9 mouse cellular contexts compared by ENCODE assay signal in genomic region chr12:52186963-52187590, GRCm38 (mm10).
DNase-seq lines count a peak whose midpoint lies in the region; ATAC-seq and TF ChIP-seq lines count a peak whose summit lies in the region.
"Had no signal": no experiment of that assay in that cellular context is flagged by ENCODE, and none has a peak within 500 bp of the region (broad histone marks: within the 10 kb centered on the region; RNA-seq: fewer than 3 reads in every experiment).

No protein-coding gene starts in this region.

- no peak for DNase-seq in lung, postnatal 4 days
- DNase-seq in embryonic facial prominence, embryonic 11.5 days (ENCODE audit: low spot score): peak; percentile 77
- peak; percentile 75 for DNase-seq in hindbrain, postnatal 0 days (ENCODE audit: low spot score)
- DNase-seq in midbrain, postnatal 0 days (ENCODE audit: low spot score): peak; percentile 78
- DNase-seq in thymus, adult 18-20 months: no peak
- no peak for DNase-seq in lung, adult 18-20 months
- DNase-seq: kidney, adult 9 months had no signal

- H3K4me2 ChIP-seq in lung, embryonic 16.5 days (ENCODE audit: low read depth, low read length): no peak overlapping the region
- H3K4me2 ChIP-seq in embryonic facial prominence, embryonic 11.5 days (ENCODE audit: low read depth, low read length): no peak overlapping the region
- no peak overlapping the region for H3K4me2 ChIP-seq in hindbrain, postnatal 0 days (ENCODE audit: low read depth, low read length)
- no peak overlapping the region for H3K4me2 ChIP-seq in midbrain, postnatal 0 days (ENCODE audit: low read depth, low read length, poor library complexity, severe bottlenecking)

- no peak for TF ChIP-seq CTCF in hindbrain, postnatal 0 days (IDR thresholded peaks at IDR 0.05; ENCODE audit: low read depth)
- no peak for TF ChIP-seq CTCF in midbrain, postnatal 0 days (IDR thresholded peaks at IDR 0.05)

- 44% methylated on average over 5 of the region's 5 CpGs for WGBS in lung, embryonic 16.5 days
- 43% methylated on average over 5 of the region's 5 CpGs for whole genome bisulfite sequencing in embryonic facial prominence, embryonic 11.5 days
- WGBS in hindbrain, postnatal 0 days: 19% methylated on average over 5 of the region's 5 CpGs
- WGBS in midbrain, postnatal 0 days: 11% methylated on average over 5 of the region's 5 CpGs

- H3K4me3 ChIP-seq in lung, embryonic 16.5 days (ENCODE audit: low read length): no peak overlapping the region
- H3K4me3 ChIP-seq in embryonic facial prominence, embryonic 11.5 days (ENCODE audit: low read depth, low read length): no peak overlapping the region
- no peak overlapping the region for H3K4me3 ChIP-seq in hindbrain, postnatal 0 days (ENCODE audit: low read length)
- no peak overlapping the region for H3K4me3 ChIP-seq in midbrain, postnatal 0 days (ENCODE audit: low read depth, low read length)

- no peaks in the 10 kb centered on the region for H3K27me3 ChIP-seq in lung, embryonic 16.5 days (ENCODE audit: control insufficient read depth, insufficient read depth, low read depth, low read length)
- H3K27me3 ChIP-seq in embryonic facial prominence, embryonic 11.5 days (ENCODE audit: control insufficient read depth, insufficient read depth, low read length): no peaks in the 10 kb centered on the region
- H3K27me3 ChIP-seq in hindbrain, postnatal 0 days (ENCODE audit: insufficient read depth, low read length): no peaks in the 10 kb centered on the region
- no peaks in the 10 kb centered on the region for H3K27me3 ChIP-seq in midbrain, postnatal 0 days (ENCODE audit: insufficient read depth, low read length)

- peaks cover 5% of the 10 kb centered on the region for H3K4me1 ChIP-seq in lung, embryonic 16.5 days (replicated peaks; ENCODE audit: control insufficient read depth, insufficient read depth, low read length)
- no peaks in the 10 kb centered on the region for H3K4me1 ChIP-seq in embryonic facial prominence, embryonic 11.5 days (ENCODE audit: control insufficient read depth, insufficient read depth, low read length)
- no peaks in the 10 kb centered on the region for H3K4me1 ChIP-seq in hindbrain, postnatal 0 days (ENCODE audit: insufficient read depth, low read length)
- H3K4me1 ChIP-seq in midbrain, postnatal 0 days (ENCODE audit: insufficient read depth, low read length): peaks cover 6% of the 10 kb centered on the region; the same call in 1 of the 2 replicates

- no peaks in the 10 kb centered on the region for H3K36me3 ChIP-seq in lung, embryonic 16.5 days (ENCODE audit: control insufficient read depth, insufficient read depth, low read length)
- H3K36me3 ChIP-seq in embryonic facial prominence, embryonic 11.5 days (replicated peaks; ENCODE audit: control insufficient read depth, insufficient read depth, low read depth, low read length): no peaks in the 10 kb centered on the region
- H3K36me3 ChIP-seq in hindbrain, postnatal 0 days (ENCODE audit: insufficient read depth, low read length): no peaks in the 10 kb centered on the region
- no peaks in the 10 kb centered on the region for H3K36me3 ChIP-seq in midbrain, postnatal 0 days (ENCODE audit: insufficient read depth, low read length)

- no peaks in the 10 kb centered on the region for H3K9me3 ChIP-seq in lung, embryonic 16.5 days (ENCODE audit: control insufficient read depth, low read length)
- H3K9me3 ChIP-seq in embryonic facial prominence, embryonic 11.5 days (replicated peaks; ENCODE audit: control insufficient read depth, low read length): no peaks in the 10 kb centered on the region
- no peaks in the 10 kb centered on the region for H3K9me3 ChIP-seq in hindbrain, postnatal 0 days (ENCODE audit: low read length)
- no peaks in the 10 kb centered on the region for H3K9me3 ChIP-seq in midbrain, postnatal 0 days (ENCODE audit: low read length)

- H3K27ac ChIP-seq in lung, embryonic 16.5 days (ENCODE audit: low read length): no peak overlapping the region
- no peak overlapping the region for H3K27ac ChIP-seq in embryonic facial prominence, embryonic 11.5 days (replicated peaks; ENCODE audit: low read depth, low read length)
- no peak overlapping the region for H3K27ac ChIP-seq in hindbrain, postnatal 0 days
- peak overlapping the region; percentile 43; the same call in 1 of the 2 replicates for H3K27ac ChIP-seq in midbrain, postnatal 0 days (ENCODE audit: low read depth, low read length)
- H3K27ac ChIP-seq: liver, embryonic 14.5 days had no signal

- H3K9ac ChIP-seq in lung, embryonic 16.5 days (ENCODE audit: low read length): no peak overlapping the region
- no peak overlapping the region for H3K9ac ChIP-seq in embryonic facial prominence, embryonic 11.5 days (replicated peaks; ENCODE audit: low read length)
- no peak overlapping the region for H3K9ac ChIP-seq in hindbrain, postnatal 0 days (replicated peaks; ENCODE audit: low read length)
- no peak overlapping the region for H3K9ac ChIP-seq in midbrain, postnatal 0 days (replicated peaks; ENCODE audit: low read length, poor library complexity, severe bottlenecking)
- H3K9ac ChIP-seq: liver, embryonic 14.5 days had no signal

- peak; percentile 59; the same call in 1 of the 2 replicates for ATAC-seq in lung, embryonic 16.5 days (ENCODE audit: low read depth)
- ATAC-seq in embryonic facial prominence, embryonic 11.5 days (replicated peaks; ENCODE audit: insufficient number of reproducible peaks, low FRiP score, low TSS enrichment, low read depth): no peak
- peak; percentile 53; the same call in 1 of the 2 replicates for ATAC-seq in hindbrain, postnatal 0 days
- ATAC-seq in midbrain, postnatal 0 days (ENCODE audit: low FRiP score): no peak

Comparison
In these comparisons a context has a peak if more than half of its experiments do, and no peak if none do; other contexts are left out.
1. ATAC-seq: peak in lung, embryonic 16.5 days (single experiment) and hindbrain, postnatal 0 days (single experiment); none in embryonic facial prominence, embryonic 11.5 days (single experiment) and midbrain, postnatal 0 days (single experiment).
2. DNase-seq: peak in embryonic facial prominence, embryonic 11.5 days (single experiment), hindbrain, postnatal 0 days (single experiment) and midbrain, postnatal 0 days (single experiment); none in lung, postnatal 4 days (0 of 2), thymus, adult 18-20 months (0 of 2) and lung, adult 18-20 months (0 of 2).